Mouse (Mus musculus) mesoderm, embryonic 11.5 days (tissue): Measurements from ENCODE around the gene Dusp16.
A peak's percentile ranks its signal among the peaks of the same experiment; 100 is the strongest.

Experiments
- DNase-seq: peaks from one replicate; pipeline ENCODE4 v3.0.0-alpha.2; 2012; ENCODE audit warnings: low read depth, low spot score

Gene Dusp16

GRCm38 (mm10) chr6:134792141-134793045 lies at the start of gene Dusp16:
Gene Dusp16 (minus strand): TSS chr6:134792625.
- peak; percentile 96 for DNase-seq

GRCm38 (mm10) chr6:134840346-134840745 lies 47.9 kb upstream of the Dusp16 start:
- DNase-seq = no peak

- DNase-seq = no peak
Measured at GRCm38 (mm10) chr6:134838111-134838510, 45.7 kb upstream of the Dusp16 start.

- no peak for DNase-seq
Measured at GRCm38 (mm10) chr6:134834585-134835251, 42.3 kb upstream of the Dusp16 start.

GRCm38 (mm10) chr6:134830776-134831175 lies 38.4 kb upstream of the Dusp16 start:
- no peak for DNase-seq

- peak; percentile 98 for DNase-seq
Measured at GRCm38 (mm10) chr6:134829786-134830700, 37.6 kb upstream of the Dusp16 start, which contains the start of gene Crebl2. Gene Crebl2 (plus strand): TSS chr6:134830154.

- DNase-seq = no peak
Measured at GRCm38 (mm10) chr6:134822844-134823243, 30.4 kb upstream of the Dusp16 start.

GRCm38 (mm10) chr6:134820411-134820810 lies 28.0 kb upstream of the Dusp16 start:
- DNase-seq = no peak

- no peak for DNase-seq
Measured at GRCm38 (mm10) chr6:134819741-134820140, 27.3 kb upstream of the Dusp16 start.

GRCm38 (mm10) chr6:134817051-134817928 lies 24.9 kb upstream of the Dusp16 start:
- no peak for DNase-seq

GRCm38 (mm10) chr6:134813066-134813465 lies 20.6 kb upstream of the Dusp16 start:
- DNase-seq = no peak

- no peak for DNase-seq
Measured at GRCm38 (mm10) chr6:134807794-134808193, 15.4 kb upstream of the Dusp16 start.

- DNase-seq = no peak
Measured at GRCm38 (mm10) chr6:134807091-134807490, 14.7 kb upstream of the Dusp16 start.

GRCm38 (mm10) chr6:134806130-134806529 lies 13.7 kb upstream of the Dusp16 start:
- no peak for DNase-seq

- no peak for DNase-seq
Measured at GRCm38 (mm10) chr6:134804736-134805277, 12.4 kb upstream of the Dusp16 start.

- no peak for DNase-seq
Measured at GRCm38 (mm10) chr6:134802641-134803043, 10.2 kb upstream of the Dusp16 start.

GRCm38 (mm10) chr6:134801483-134801882 lies 9.1 kb upstream of the Dusp16 start:
- no peak for DNase-seq

GRCm38 (mm10) chr6:134796297-134796696 lies 3.9 kb upstream of the Dusp16 start:
- no peak for DNase-seq

GRCm38 (mm10) chr6:134793911-134794520 lies 1.6 kb upstream of the Dusp16 start:
- peak; percentile 85 for DNase-seq
